Mouse (Mus musculus): ENCODE measurements around the gene Palld. TPM values are rescaled to one million over a fixed set of nuclear protein-coding genes. Genes with fewer than 3 reads are reported as not detected.
A peak's percentile ranks its signal among the peaks of the same experiment; 100 is the strongest.

Palld gene
- 60.2 and 63.6 TPM in 2 replicates for polyA plus RNA-seq (2011; ENCODE audit: insufficient read depth, insufficient read length, low read depth, missing spikeins)

DNA sequence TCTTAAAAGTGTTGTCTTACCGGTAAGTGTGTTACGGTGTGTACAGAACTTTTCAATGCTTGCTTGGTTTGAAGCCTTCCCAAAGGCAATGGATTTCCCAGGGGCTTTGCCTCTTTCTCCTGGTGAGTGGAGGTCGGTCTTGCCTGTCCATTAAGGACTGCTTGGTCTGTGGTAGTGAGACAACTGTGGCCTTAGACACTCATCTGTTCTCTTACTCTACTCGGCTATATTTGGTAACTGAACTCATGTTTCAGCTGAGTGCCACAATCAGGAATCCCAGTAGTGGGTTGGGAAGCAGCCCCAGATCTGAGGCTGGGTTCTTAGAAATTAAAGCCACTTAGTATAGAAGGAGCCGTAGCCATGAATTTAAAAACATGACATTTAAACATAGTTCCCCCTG is at the start of gene Palld:
Palld (minus strand) TSS at position 170 of the 400 bp plus-strand sequence.
- H3K4me3 ChIP-seq (ENCODE audit: low read depth, low read length), result no peak within 1 kb of the TSS
- no peaks in the 10 kb centered on the region for H3K36me3 ChIP-seq (ENCODE audit: control insufficient read depth, insufficient read depth, low read length, poor library complexity, severe bottlenecking)
- no peak within 1 kb of the TSS for H3K9ac ChIP-seq (ENCODE audit: low read depth, poor library complexity, severe bottlenecking)
- TF ChIP-seq EP300 (IDR thresholded peaks at IDR 0.05; ENCODE audit: insufficient read depth, low read depth, low read length) (no peak), CTCF (IDR thresholded peaks at IDR 0.05; ENCODE audit: low read depth, low read length) (no peak), POLR2A (IDR thresholded peaks at IDR 0.05; ENCODE audit: insufficient read depth, low read length) (no peak)
- no peaks in the 10 kb centered on the region for H3K4me1 ChIP-seq (ENCODE audit: control insufficient read depth, insufficient read depth, low read length)
- no peak within 1 kb of the TSS for H3K27ac ChIP-seq (ENCODE audit: insufficient read depth, low read length)
- H3K9me3 ChIP-seq (replicated peaks; ENCODE audit: control insufficient read depth, insufficient read depth, low read length, poor library complexity, severe bottlenecking), result no peaks in the 10 kb centered on the region
- H3K27me3 ChIP-seq (ENCODE audit: control insufficient read depth, insufficient read depth, low read length, poor library complexity, severe bottlenecking), result no peaks in the 10 kb centered on the region

DNA sequence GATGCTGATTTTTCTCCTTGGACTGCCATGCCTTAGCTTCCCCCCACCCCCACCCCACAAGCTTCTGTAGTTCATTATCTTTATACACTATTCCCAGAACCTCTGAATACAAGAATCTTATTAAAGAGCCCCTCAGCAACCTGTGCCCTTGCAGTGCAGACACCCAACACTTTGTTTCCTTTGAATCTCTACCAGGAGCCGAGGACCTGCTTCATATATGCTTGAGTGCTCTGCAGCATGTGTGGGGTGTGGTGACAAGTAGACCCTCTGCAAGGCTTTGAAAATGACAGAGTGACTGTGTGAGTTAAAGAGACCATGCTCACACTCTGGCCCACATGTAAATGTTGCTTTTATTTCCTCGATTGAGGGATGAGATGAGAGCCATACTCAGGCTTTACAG is 35.1 kb upstream of the Palld start:
- H3K4me1 ChIP-seq (ENCODE audit: control insufficient read depth, insufficient read depth, low read length), result no peaks in the 10 kb centered on the region
- no peaks in the 10 kb centered on the region for H3K36me3 ChIP-seq (ENCODE audit: control insufficient read depth, insufficient read depth, low read length, poor library complexity, severe bottlenecking)
- H3K4me3 ChIP-seq (ENCODE audit: low read depth, low read length), result no peak overlapping the region
- peaks cover 3% of the 10 kb centered on the region; the same call in 1 of the 2 replicates for H3K27me3 ChIP-seq (ENCODE audit: control insufficient read depth, insufficient read depth, low read length, poor library complexity, severe bottlenecking)
- no peak overlapping the region for H3K27ac ChIP-seq (ENCODE audit: insufficient read depth, low read length)
- no peak overlapping the region for H3K9ac ChIP-seq (ENCODE audit: low read depth, poor library complexity, severe bottlenecking)
- peaks cover 4% of the 10 kb centered on the region for H3K9me3 ChIP-seq (replicated peaks; ENCODE audit: control insufficient read depth, insufficient read depth, low read length, poor library complexity, severe bottlenecking)
- TF ChIP-seq POLR2A (IDR thresholded peaks at IDR 0.05; ENCODE audit: insufficient read depth, low read length) (no peak), EP300 (IDR thresholded peaks at IDR 0.05; ENCODE audit: insufficient read depth, low read depth, low read length) (no peak), CTCF (IDR thresholded peaks at IDR 0.05; ENCODE audit: low read depth, low read length) (no peak)

DNA sequence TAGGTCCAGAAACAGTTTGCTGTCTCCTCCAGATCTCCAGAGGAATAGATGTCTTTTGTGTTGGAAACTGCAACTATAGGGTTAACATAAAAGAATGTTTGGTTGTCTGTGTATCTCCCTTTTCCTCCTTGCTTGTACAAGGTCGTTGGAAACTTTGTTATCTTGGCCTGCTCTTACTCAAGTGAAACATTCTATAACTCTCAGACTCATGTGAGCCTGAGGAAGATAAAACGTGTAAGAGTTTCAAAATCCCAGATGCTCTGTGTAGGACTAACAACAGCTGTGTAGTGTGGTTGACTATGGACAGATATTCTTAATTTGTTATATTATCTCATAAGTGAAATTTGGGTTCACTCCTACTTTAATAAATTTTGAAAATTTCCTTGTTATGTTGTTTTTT is 30.8 kb upstream of the Palld start:
- no peak overlapping the region for H3K27ac ChIP-seq (ENCODE audit: insufficient read depth, low read length)
- peaks cover 3% of the 10 kb centered on the region for H3K9me3 ChIP-seq (replicated peaks; ENCODE audit: control insufficient read depth, insufficient read depth, low read length, poor library complexity, severe bottlenecking)
- H3K9ac ChIP-seq (ENCODE audit: low read depth, poor library complexity, severe bottlenecking), result no peak overlapping the region
- no peak for TF ChIP-seq CTCF (IDR thresholded peaks at IDR 0.05; ENCODE audit: low read depth, low read length)
- TF ChIP-seq POLR2A (IDR thresholded peaks at IDR 0.05; ENCODE audit: insufficient read depth, low read length), result no peak
- no peak for TF ChIP-seq EP300 (IDR thresholded peaks at IDR 0.05; ENCODE audit: insufficient read depth, low read depth, low read length)
- H3K36me3 ChIP-seq (ENCODE audit: control insufficient read depth, insufficient read depth, low read length, poor library complexity, severe bottlenecking), result no peaks in the 10 kb centered on the region
- no peak overlapping the region for H3K4me3 ChIP-seq (ENCODE audit: low read depth, low read length)
- H3K27me3 ChIP-seq (ENCODE audit: control insufficient read depth, insufficient read depth, low read length, poor library complexity, severe bottlenecking), result peaks cover 3% of the 10 kb centered on the region; the same call in 1 of the 2 replicates
- no peaks in the 10 kb centered on the region for H3K4me1 ChIP-seq (ENCODE audit: control insufficient read depth, insufficient read depth, low read length)

DNA sequence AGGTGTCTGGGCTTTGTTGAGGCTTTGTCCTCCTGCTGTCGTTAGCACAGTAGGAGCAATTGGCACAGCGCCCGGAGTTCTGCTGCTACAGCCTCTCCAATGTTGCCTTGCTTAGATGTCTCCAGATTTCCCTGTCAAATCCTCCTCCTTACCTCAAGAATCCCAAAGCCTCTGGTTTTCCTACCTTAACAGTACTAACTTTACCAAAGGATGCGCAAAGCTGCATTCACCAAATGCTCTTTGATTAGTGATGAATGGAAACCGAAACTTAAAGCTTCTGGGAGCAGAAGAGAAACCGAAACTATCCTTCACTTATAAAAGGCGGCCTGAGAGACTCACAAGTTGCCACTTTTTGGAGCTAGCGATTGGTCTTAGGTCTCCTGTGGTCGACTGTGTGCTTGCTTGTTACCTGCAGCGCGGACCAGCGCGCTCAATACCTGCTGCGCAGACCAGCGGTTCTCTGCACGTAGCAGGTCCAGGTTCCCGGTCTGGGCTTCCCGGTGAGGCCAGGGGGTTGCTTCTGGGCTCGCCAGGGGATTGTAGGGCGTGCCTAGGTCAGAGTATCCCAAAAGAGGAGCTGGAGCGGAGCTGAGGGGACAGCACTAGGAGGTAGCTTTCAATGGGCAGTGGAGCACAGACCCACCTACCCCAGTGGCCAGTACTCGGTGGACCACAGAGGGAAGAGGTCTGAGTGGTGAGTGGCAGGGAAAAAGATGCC is 25.4 kb upstream of the Palld start, which contains the start of gene Ddx60:
Ddx60 (plus strand) TSS at position 311 of the 718 bp plus-strand sequence.
- H3K36me3 ChIP-seq (ENCODE audit: control insufficient read depth, insufficient read depth, low read length, poor library complexity, severe bottlenecking), result no peaks in the 10 kb centered on the region
- peaks cover 4% of the 10 kb centered on the region for H3K4me1 ChIP-seq (ENCODE audit: control insufficient read depth, insufficient read depth, low read length)
- H3K9me3 ChIP-seq (replicated peaks; ENCODE audit: control insufficient read depth, insufficient read depth, low read length, poor library complexity, severe bottlenecking), result no peaks in the 10 kb centered on the region
- TF ChIP-seq EP300 (IDR thresholded peaks at IDR 0.05; ENCODE audit: insufficient read depth, low read depth, low read length), result no peak
- no peak for TF ChIP-seq POLR2A (IDR thresholded peaks at IDR 0.05; ENCODE audit: insufficient read depth, low read length)
- TF ChIP-seq CTCF (IDR thresholded peaks at IDR 0.05; ENCODE audit: low read depth, low read length), result no peak
- peak within 1 kb of the TSS; percentile 15; the same call in 1 of the 2 replicates for H3K9ac ChIP-seq (ENCODE audit: low read depth, poor library complexity, severe bottlenecking)
- peak within 1 kb of the TSS; percentile 43 for H3K4me3 ChIP-seq (ENCODE audit: low read depth, low read length)
- H3K27me3 ChIP-seq (ENCODE audit: control insufficient read depth, insufficient read depth, low read length, poor library complexity, severe bottlenecking), result no peaks in the 10 kb centered on the region
- H3K27ac ChIP-seq (ENCODE audit: insufficient read depth, low read length), result no peak within 1 kb of the TSS

DNA sequence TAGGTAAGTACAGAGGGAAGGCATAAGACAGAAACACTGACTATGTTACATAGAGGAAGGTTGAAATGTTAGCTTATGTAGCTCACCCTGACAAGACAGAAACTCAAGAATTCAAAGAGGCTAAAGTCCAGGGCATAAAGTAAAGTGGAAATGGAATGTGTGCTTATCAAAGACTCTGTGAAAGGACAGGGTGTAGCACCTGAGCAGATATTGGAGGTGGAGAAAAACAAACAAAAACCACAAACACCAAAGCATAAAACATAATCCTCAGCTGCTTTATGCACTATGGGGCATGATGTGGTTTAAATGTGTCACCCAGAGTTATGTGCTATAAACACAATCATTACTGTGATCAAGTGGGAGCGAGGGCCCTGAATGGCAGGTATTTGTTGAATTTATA is 22.0 kb upstream of the Palld start:
- no peak overlapping the region for H3K9ac ChIP-seq (ENCODE audit: low read depth, poor library complexity, severe bottlenecking)
- peaks cover 4% of the 10 kb centered on the region for H3K4me1 ChIP-seq (ENCODE audit: control insufficient read depth, insufficient read depth, low read length)
- H3K27me3 ChIP-seq (ENCODE audit: control insufficient read depth, insufficient read depth, low read length, poor library complexity, severe bottlenecking), result no peaks in the 10 kb centered on the region; the same call in 1 of the 2 replicates
- H3K27ac ChIP-seq (ENCODE audit: insufficient read depth, low read length), result no peak overlapping the region
- no peaks in the 10 kb centered on the region for H3K36me3 ChIP-seq (ENCODE audit: control insufficient read depth, insufficient read depth, low read length, poor library complexity, severe bottlenecking)
- H3K4me3 ChIP-seq (ENCODE audit: low read depth, low read length), result no peak overlapping the region
- no peaks in the 10 kb centered on the region for H3K9me3 ChIP-seq (replicated peaks; ENCODE audit: control insufficient read depth, insufficient read depth, low read length, poor library complexity, severe bottlenecking)
- no peak for TF ChIP-seq EP300 (IDR thresholded peaks at IDR 0.05; ENCODE audit: insufficient read depth, low read depth, low read length)

- Histone ChIP-seq H3K9me3 (replicated peaks; ENCODE audit: control insufficient read depth, insufficient read depth, low read length, poor library complexity, severe bottlenecking) (no peaks in the 10 kb centered on the region), H3K4me1 (ENCODE audit: control insufficient read depth, insufficient read depth, low read length) (no peaks in the 10 kb centered on the region), H3K27ac (ENCODE audit: insufficient read depth, low read length) (no peak overlapping the region), H3K4me3 (ENCODE audit: low read depth, low read length) (no peak overlapping the region), H3K9ac (ENCODE audit: low read depth, poor library complexity, severe bottlenecking) (no peak overlapping the region), H3K36me3 (ENCODE audit: control insufficient read depth, insufficient read depth, low read length, poor library complexity, severe bottlenecking) (no peaks in the 10 kb centered on the region), H3K27me3 (ENCODE audit: control insufficient read depth, insufficient read depth, low read length, poor library complexity, severe bottlenecking) (no peaks in the 10 kb centered on the region; the same call in 1 of the 2 replicates)
- TF ChIP-seq EP300 (IDR thresholded peaks at IDR 0.05; ENCODE audit: insufficient read depth, low read depth, low read length) (no peak), POLR2A (IDR thresholded peaks at IDR 0.05; ENCODE audit: insufficient read depth, low read length) (no peak), CTCF (IDR thresholded peaks at IDR 0.05; ENCODE audit: low read depth, low read length) (no peak)
These were observed 19.1 kb upstream of the Palld start for GRCm38 (mm10) chr8:61921454-61922054.

All from ES-Bruce4 (cell line).